Mouse (Mus musculus): ENCODE measurements at regions not wholly inside any gene's neighbourhood (a gene's known extent, or its start where the extent isn't known, plus 50 kb on each side); places are given as distances from the start of the nearest gene placed in this dataset.

- DNase-seq (ENCODE audit: low spot score): no peak
These were observed 436.4 kb downstream of the Tns3 start for GRCm38 (mm10) chr11:8227772-8228425.

DNA sequence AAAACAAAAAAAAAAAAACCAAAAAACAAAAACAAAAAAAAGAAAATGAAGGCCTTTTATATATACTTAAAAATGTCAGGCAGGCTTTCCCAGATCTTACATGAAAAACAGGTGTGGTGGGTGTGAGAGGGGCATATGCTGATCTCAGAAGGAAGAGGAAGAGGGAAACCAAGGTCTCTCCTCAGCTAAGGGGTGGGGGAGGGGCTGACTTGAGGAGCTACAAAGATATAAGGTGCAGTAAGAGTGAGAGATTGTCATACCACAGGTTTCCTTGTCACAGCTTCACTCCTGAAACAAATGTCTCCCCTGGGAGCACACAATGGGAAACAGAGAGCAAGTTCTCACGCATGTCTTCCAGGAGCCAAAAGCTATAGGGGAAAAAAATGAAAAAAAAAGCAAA is 440.0 kb downstream of the Tns3 start:
- DNase-seq (ENCODE audit: low spot score): no peak

GRCm38 (mm10) chr11:8220618-8221017 is 443.7 kb downstream of the Tns3 start:
- no peak for DNase-seq (ENCODE audit: low spot score)

GRCm38 (mm10) chr11:8219911-8220310 is 444.4 kb downstream of the Tns3 start:
- no peak for DNase-seq (ENCODE audit: low spot score)

GRCm38 (mm10) chr11:8215634-8216033 is 448.7 kb downstream of the Tns3 start:
- DNase-seq (ENCODE audit: low spot score): no peak

DNA sequence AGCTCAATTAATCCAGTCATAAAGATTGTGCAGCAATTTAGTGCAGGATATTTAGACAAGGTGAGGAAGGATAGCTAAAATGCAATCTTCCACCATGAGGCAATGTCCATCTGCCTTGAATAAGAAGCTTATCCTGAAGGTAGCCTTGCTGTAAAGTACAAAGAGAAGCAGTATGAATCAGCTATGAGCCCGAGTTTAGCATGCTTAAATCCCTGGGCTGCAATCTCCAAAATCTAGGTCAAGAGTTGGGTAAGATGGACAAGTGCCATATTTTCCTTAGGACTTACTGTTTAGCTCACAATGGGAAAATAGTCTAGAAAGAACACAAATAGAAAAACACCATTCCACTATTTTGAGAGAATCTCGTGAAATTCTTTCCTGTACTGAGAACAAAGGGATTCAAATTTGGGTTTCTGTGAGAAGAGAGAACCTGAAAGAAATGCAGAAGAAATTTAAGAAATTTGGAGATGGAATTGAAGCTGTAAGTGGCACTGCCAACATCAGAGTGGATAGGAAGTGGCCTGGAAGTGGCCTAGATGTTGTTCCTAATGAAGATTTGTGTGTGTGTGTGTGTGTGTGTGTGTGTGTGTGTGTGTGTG is 449.9 kb downstream of the Tns3 start:
- no peak for DNase-seq (ENCODE audit: low spot score)

- no peak for DNase-seq (ENCODE audit: low spot score)
These were observed 451.2 kb downstream of the Tns3 start for GRCm38 (mm10) chr11:8213130-8213529.

- DNase-seq (ENCODE audit: low spot score): no peak
These were observed 451.6 kb downstream of the Tns3 start for GRCm38 (mm10) chr11:8212714-8213113.

DNA sequence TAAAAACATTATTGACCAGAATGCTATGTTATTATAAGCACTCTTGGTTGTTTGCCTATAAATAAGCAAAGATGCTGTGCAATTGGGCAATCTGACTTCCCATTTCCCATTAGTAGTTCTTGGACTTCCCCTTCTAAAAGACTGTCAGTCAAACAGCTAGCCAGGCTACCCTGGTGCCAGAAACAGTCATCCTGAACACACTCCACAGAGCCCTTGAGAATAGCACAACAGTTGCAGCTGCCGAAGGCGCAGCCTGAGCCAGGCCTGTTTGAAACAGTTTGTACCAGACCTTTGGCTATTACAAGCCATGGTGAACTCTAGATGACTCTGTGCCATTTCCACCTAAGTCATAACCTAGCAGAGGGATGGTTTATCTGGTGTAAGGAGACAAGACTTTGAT is 455.3 kb downstream of the Tns3 start:
- no peak for DNase-seq (ENCODE audit: low spot score)

DNA sequence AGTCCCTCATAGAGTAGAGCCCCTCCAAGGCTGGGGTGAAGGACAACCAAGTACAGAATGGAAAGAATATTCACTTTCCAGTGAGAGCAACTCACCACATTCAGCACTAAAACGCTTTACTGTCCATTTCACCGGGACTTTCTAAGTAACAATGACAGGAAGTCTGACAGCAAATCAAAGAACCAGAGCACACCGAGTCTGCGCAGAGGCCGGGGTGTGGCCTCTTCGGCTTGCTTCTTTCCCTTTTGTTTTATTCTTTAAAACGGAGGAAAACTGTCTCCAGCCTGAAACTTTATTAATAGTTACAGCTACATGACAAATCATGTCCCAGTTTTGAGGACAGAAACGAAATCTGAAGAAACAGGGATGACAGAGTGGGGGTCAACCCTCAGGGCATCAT is 465.0 kb downstream of the Tns3 start:
- DNase-seq (ENCODE audit: low spot score): no peak

All from embryo, embryonic 10 days (tissue).